Mouse (Mus musculus): Measurements from ENCODE around the gene Sh3bp5. TPM values are rescaled to one million over a fixed set of nuclear protein-coding genes. Genes with fewer than 3 reads are reported as not detected.

Sh3bp5 gene
- polyA plus RNA-seq, 1 experiment from 2014 or later = 26.7 TPM

GRCm38 (mm10) chr14:31335765-31336164, 100.1 kb downstream of the Sh3bp5 start:
- H3K36me3 ChIP-seq = peaks cover 9% of the 10 kb centered on the region
- peak overlapping the region; percentile 70 for H3K4me3 ChIP-seq
- H3K27me3 ChIP-seq (replicated peaks) = peaks cover 8% of the 10 kb centered on the region
- no peak for ATAC-seq (ENCODE audit: extremely low read depth, insufficient number of reproducible peaks, low FRiP score, low TSS enrichment)
- peaks cover 18% of the 10 kb centered on the region for H3K4me1 ChIP-seq
- peak overlapping the region; percentile 69 for H3K9ac ChIP-seq
- WGBS = 47% methylated on average over 3 of the region's 3 CpGs
- H3K27ac ChIP-seq (replicated peaks) = peak overlapping the region; percentile 55; the same call in 1 of the 2 replicates
- no peaks in the 10 kb centered on the region for H3K9me3 ChIP-seq
- peak overlapping the region; percentile 80 for H3K4me2 ChIP-seq

- ATAC-seq (ENCODE audit: extremely low read depth, insufficient number of reproducible peaks, low FRiP score, low TSS enrichment) = no peak
- Histone ChIP-seq H3K27ac (replicated peaks) (no peak overlapping the region), H3K36me3 (no peaks in the 10 kb centered on the region), H3K9ac (no peak overlapping the region), H3K4me2 (no peak overlapping the region), H3K27me3 (replicated peaks) (peaks cover 15% of the 10 kb centered on the region), H3K9me3 (no peaks in the 10 kb centered on the region), H3K4me3 (no peak overlapping the region), H3K4me1 (no peaks in the 10 kb centered on the region)
- 69% methylated on average over 4 of the region's 4 CpGs for WGBS
Observed at GRCm38 (mm10) chr14:31330957-31331356, 104.9 kb downstream of the Sh3bp5 start.

DNA sequence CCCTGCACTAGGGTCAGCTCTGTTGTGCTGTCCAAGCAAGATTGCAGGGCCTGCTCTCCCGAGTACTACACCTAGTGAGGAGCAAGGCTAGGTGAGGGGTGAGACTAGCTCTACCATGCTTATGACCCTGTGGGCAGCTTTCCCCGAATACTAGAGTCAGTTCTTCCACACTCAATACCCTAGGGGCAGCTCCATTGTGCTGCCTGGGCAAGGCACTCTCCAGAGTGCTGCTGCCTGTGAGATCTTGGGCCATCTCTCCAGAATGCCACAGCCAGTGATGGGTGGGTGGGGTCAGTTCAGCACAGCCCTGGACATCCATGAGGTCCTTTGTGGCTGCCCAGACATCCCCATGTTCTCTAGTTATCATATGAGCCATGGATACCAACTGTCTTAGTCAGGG, 106.1 kb downstream of the Sh3bp5 start:
- H3K36me3 ChIP-seq = no peaks in the 10 kb centered on the region
- 20% methylated on average over 2 of the region's 2 CpGs for WGBS
- H3K4me2 ChIP-seq = no peak overlapping the region
- no peak for ATAC-seq (ENCODE audit: extremely low read depth, insufficient number of reproducible peaks, low FRiP score, low TSS enrichment)
- no peaks in the 10 kb centered on the region for H3K4me1 ChIP-seq
- no peak overlapping the region for H3K9ac ChIP-seq
- H3K27me3 ChIP-seq (replicated peaks) = peaks cover 15% of the 10 kb centered on the region
- H3K9me3 ChIP-seq = no peaks in the 10 kb centered on the region
- no peak overlapping the region for H3K27ac ChIP-seq (replicated peaks)
- no peak overlapping the region for H3K4me3 ChIP-seq

GRCm38 (mm10) chr14:31327681-31328080, 108.2 kb downstream of the Sh3bp5 start:
- H3K4me2 ChIP-seq = no peak overlapping the region
- ATAC-seq (ENCODE audit: extremely low read depth, insufficient number of reproducible peaks, low FRiP score, low TSS enrichment) = no peak

GRCm38 (mm10) chr14:31327196-31327595, 108.7 kb downstream of the Sh3bp5 start:
- H3K27ac ChIP-seq (replicated peaks) = no peak overlapping the region
- no peak for ATAC-seq (ENCODE audit: extremely low read depth, insufficient number of reproducible peaks, low FRiP score, low TSS enrichment)
- no peak overlapping the region for H3K4me2 ChIP-seq
- peaks cover 9% of the 10 kb centered on the region for H3K4me1 ChIP-seq
- H3K9ac ChIP-seq = no peak overlapping the region
- H3K4me3 ChIP-seq = no peak overlapping the region
- no peaks in the 10 kb centered on the region for H3K36me3 ChIP-seq
- 71% methylated on average over 1 of the region's 1 CpGs for WGBS
- H3K9me3 ChIP-seq = no peaks in the 10 kb centered on the region
- peaks cover 12% of the 10 kb centered on the region for H3K27me3 ChIP-seq (replicated peaks)

More at GRCm38 (mm10) chr14:31327681-31328080, 108.2 kb downstream of the Sh3bp5 start:
- peaks cover 12% of the 10 kb centered on the region for H3K27me3 ChIP-seq (replicated peaks)
- peaks cover 9% of the 10 kb centered on the region for H3K4me1 ChIP-seq
- H3K4me3 ChIP-seq = no peak overlapping the region
- no peak overlapping the region for H3K27ac ChIP-seq (replicated peaks)
- no peaks in the 10 kb centered on the region for H3K36me3 ChIP-seq
- H3K9ac ChIP-seq = no peak overlapping the region
- H3K9me3 ChIP-seq = no peaks in the 10 kb centered on the region
- 52% methylated on average over 4 of the region's 4 CpGs for WGBS

- H3K4me3 ChIP-seq = no peak overlapping the region
- ATAC-seq (ENCODE audit: extremely low read depth, insufficient number of reproducible peaks, low FRiP score, low TSS enrichment) = no peak
- 61% methylated on average over 7 of the region's 7 CpGs for WGBS
- H3K4me1 ChIP-seq = peaks cover 9% of the 10 kb centered on the region
- H3K27ac ChIP-seq (replicated peaks) = no peak overlapping the region
- no peaks in the 10 kb centered on the region for H3K36me3 ChIP-seq
- peaks cover 12% of the 10 kb centered on the region for H3K27me3 ChIP-seq (replicated peaks)
- H3K9ac ChIP-seq = no peak overlapping the region
- H3K4me2 ChIP-seq = no peak overlapping the region
- no peaks in the 10 kb centered on the region for H3K9me3 ChIP-seq
Observed at GRCm38 (mm10) chr14:31326770-31327169, 109.1 kb downstream of the Sh3bp5 start.

DNA sequence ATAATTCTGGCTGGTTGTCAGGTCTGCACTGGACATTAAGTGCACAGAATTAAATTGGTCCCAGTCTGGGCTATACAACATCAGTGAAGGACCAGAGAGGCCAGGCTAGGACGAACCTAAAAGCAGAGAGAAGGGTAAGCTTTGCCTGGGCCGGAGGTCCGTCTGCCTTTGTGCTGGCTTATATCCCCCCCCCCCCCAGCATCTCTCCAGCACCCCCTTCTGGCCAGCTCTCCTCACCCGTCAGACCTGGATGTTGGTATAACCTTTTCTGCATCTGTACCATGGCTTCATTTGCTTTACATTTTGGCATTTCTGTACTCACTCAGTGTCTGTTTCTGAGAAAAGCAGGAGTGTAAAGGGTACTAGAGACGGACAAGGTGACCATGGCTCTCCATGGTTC, 110.3 kb downstream of the Sh3bp5 start:
- WGBS = 48% methylated on average over 5 of the region's 5 CpGs
- no peak for ATAC-seq (ENCODE audit: extremely low read depth, insufficient number of reproducible peaks, low FRiP score, low TSS enrichment)

DNA sequence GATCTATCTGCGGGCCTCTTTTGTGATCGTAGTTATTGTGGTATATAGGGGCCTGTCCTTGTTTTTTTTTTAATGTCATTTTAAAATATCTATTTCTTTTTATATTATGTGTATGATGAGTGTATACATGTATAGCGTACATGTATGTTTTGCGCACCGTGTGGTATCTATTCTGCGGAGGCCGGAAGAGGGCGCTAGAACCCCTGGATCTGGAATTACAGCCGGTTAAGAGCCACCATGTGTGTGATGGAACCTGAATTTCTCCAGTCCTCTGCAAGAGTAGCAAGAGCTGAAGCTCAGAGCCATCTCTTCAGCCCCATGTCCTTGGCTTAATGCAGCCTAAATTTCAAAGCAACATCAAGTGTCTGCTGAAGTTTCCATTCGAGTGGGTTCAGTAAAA, 111.0 kb downstream of the Sh3bp5 start:
- Histone ChIP-seq H3K27ac (replicated peaks) (no peak overlapping the region), H3K4me1 (peaks cover 9% of the 10 kb centered on the region), H3K4me2 (peak overlapping the region; percentile 78; the same call in 1 of the 2 replicates), H3K9ac (no peak overlapping the region), H3K36me3 (no peaks in the 10 kb centered on the region), H3K27me3 (replicated peaks) (peaks cover 9% of the 10 kb centered on the region; the same call in 1 of the 2 replicates), H3K4me3 (no peak overlapping the region), H3K9me3 (no peaks in the 10 kb centered on the region)
- no peak for ATAC-seq (ENCODE audit: extremely low read depth, insufficient number of reproducible peaks, low FRiP score, low TSS enrichment)
- WGBS = 61% methylated on average over 10 of the region's 10 CpGs

More for the DNA sequence above, 110.3 kb downstream of the Sh3bp5 start:
- H3K9me3 ChIP-seq = no peaks in the 10 kb centered on the region
- H3K27me3 ChIP-seq (replicated peaks) = peaks cover 5% of the 10 kb centered on the region
- no peak overlapping the region for H3K4me2 ChIP-seq
- no peak overlapping the region for H3K27ac ChIP-seq (replicated peaks)
- no peaks in the 10 kb centered on the region for H3K36me3 ChIP-seq
- H3K9ac ChIP-seq = no peak overlapping the region
- H3K4me1 ChIP-seq = peaks cover 9% of the 10 kb centered on the region
- no peak overlapping the region for H3K4me3 ChIP-seq

- Histone ChIP-seq H3K4me3 (peak within 1 kb of the TSS; percentile 54), H3K9me3 (no peaks in the 10 kb centered on the region), H3K36me3 (no peaks in the 10 kb centered on the region), H3K4me2 (peak within 1 kb of the TSS; percentile 78), H3K27ac (replicated peaks) (no peak within 1 kb of the TSS), H3K9ac (peak within 1 kb of the TSS; percentile 73), H3K4me1 (peaks cover 9% of the 10 kb centered on the region), H3K27me3 (replicated peaks) (peaks cover 13% of the 10 kb centered on the region)
- ATAC-seq (ENCODE audit: extremely low read depth, insufficient number of reproducible peaks, low FRiP score, low TSS enrichment) = peak; percentile 47; the same call in 1 of the 2 replicates
- WGBS = 28% methylated on average over 28 of the region's 28 CpGs
Observed at GRCm38 (mm10) chr14:31323849-31324792, 111.8 kb downstream of the Sh3bp5 start, which contains the start of gene Dnah1. Dnah1 (minus strand) TSS chr14:31323896.

GRCm38 (mm10) chr14:31323189-31323588, 112.7 kb downstream of the Sh3bp5 start:
- ATAC-seq (ENCODE audit: extremely low read depth, insufficient number of reproducible peaks, low FRiP score, low TSS enrichment) = no peak
- peak overlapping the region; percentile 73 for H3K9ac ChIP-seq
- H3K36me3 ChIP-seq = no peaks in the 10 kb centered on the region
- H3K27me3 ChIP-seq (replicated peaks) = peaks cover 14% of the 10 kb centered on the region
- H3K9me3 ChIP-seq = no peaks in the 10 kb centered on the region
- WGBS = 75% methylated on average over 4 of the region's 4 CpGs
- H3K4me2 ChIP-seq = peak overlapping the region; percentile 78
- H3K4me3 ChIP-seq = peak overlapping the region; percentile 54
- H3K4me1 ChIP-seq = peaks cover 9% of the 10 kb centered on the region
- no peak overlapping the region for H3K27ac ChIP-seq (replicated peaks)

GRCm38 (mm10) chr14:31322191-31322590, 113.7 kb downstream of the Sh3bp5 start:
- Histone ChIP-seq H3K4me3 (no peak overlapping the region), H3K36me3 (no peaks in the 10 kb centered on the region), H3K4me2 (no peak overlapping the region), H3K4me1 (peaks cover 9% of the 10 kb centered on the region), H3K9ac (no peak overlapping the region), H3K27me3 (replicated peaks) (peaks cover 12% of the 10 kb centered on the region), H3K9me3 (no peaks in the 10 kb centered on the region), H3K27ac (replicated peaks) (no peak overlapping the region)
- WGBS = 80% methylated on average over 3 of the region's 3 CpGs
- ATAC-seq (ENCODE audit: extremely low read depth, insufficient number of reproducible peaks, low FRiP score, low TSS enrichment) = no peak

All from heart, embryonic 13.5 days (tissue).